Mouse (Mus musculus) megakaryocyte-erythroid progenitor cell, adult 5-6 weeks (primary cell): ENCODE measurements around the gene Igf2bp1. TPM values are rescaled to one million over a fixed set of nuclear protein-coding genes. Genes with fewer than 3 reads are reported as not detected.

ENCODE experiments used
- ATAC-seq: replicated peaks from 2 replicates; pipeline ENCODE4 v1.8.0; 2016; ENCODE audit warnings: mild to moderate bottlenecking, inconsistent platforms; ENCODE audit not compliant: severe bottlenecking, poor library complexity, low FRiP score, low TSS enrichment
- total RNA-seq, 2 experiments: library from RNA; stranded (forward) in 1 of 2; stranded (reverse) in 1 of 2; fragments of 200-1000, 215-1000 nt in 1 of 2; fragments of >200 nt in 1 of 2; fragmentation: Nextera tagmentation in 1 of 2; gene quantifications; 2 replicates each; pipeline ENCODE4 v1.2.3; 2014 to 2017

The Igf2bp1 gene
- total RNA-seq, 2 experiments from 2014 or later: 0.02 TPM; not detected in 1

GRCm38 (mm10) chr11:95913959-95914566 lies 91.7 kb downstream of the Igf2bp1 start:
- ATAC-seq: no peak

DNA sequence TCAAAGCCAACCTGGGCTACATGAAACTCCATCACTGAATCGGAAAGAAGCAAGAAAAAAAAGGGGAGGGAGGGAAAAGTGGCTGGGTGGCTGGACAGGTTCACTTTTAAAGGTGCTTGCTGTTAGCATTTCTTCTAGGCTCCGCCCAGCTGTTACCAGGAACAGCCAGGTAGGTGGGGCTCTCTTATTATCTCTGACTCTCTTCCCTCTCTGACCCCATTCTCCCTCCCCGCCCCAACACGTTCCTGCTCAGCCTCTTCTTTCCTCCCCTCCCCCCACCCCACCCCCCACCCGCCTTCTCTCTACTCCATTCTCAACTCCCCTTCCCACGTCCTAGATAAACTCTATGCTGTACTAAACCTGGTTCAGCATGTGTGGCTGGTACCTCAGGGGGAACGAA lies 94.2 kb downstream of the Igf2bp1 start:
- no peak for ATAC-seq

DNA sequence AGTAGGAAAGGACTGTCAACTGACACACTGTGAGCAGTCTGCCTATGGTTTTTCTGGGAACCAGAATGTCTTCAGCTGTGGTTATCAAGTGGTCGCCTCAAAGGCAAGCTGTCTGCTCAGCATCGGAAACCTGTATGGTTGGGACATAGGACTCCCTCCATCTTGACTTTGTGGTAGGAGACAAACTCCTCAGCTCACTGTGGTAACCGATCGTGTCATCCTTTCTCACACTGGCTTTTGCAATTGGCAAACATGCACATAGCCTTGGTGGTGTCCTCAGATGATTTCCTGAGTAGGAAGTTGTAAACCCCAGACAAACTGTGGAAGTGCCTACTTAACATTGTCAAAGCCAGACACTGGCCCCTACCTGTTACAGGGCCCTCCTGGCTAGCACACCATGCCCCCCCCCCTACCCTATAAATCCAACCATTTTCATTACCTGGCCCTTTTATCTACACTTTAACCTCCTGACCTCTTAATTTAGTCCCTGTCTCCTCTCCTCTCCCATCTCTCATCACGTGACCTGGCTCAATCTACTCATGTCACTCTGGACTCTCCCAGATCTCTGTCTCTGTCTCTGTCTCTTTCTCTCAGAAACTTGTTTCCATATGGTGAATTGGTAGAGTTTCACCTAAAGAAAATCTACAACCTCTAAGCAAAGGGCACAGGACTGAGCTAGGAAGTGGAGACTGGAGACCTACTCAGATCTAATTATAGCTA lies 97.8 kb downstream of the Igf2bp1 start:
- ATAC-seq: no peak

Other genes with a start within 250 kb of the Igf2bp1 start
- gene Phospho1, start 181.4 kb downstream of the Igf2bp1 start, total RNA-seq (2014; fragmentation: Nextera tagmentation): 5.6 and 7.5 TPM in 2 replicates
- gene Phospho1, start 181.4 kb downstream of the Igf2bp1 start, total RNA-seq (2017): 0.56 and 3.2 TPM in 2 replicates
- 4.4 and 5.0 TPM in 2 replicates for gene Gngt2, start 168.7 kb downstream of the Igf2bp1 start, total RNA-seq (2014; fragmentation: Nextera tagmentation)
- gene Gngt2, start 168.7 kb downstream of the Igf2bp1 start, total RNA-seq (2017): 4.0 and 4.6 TPM in 2 replicates
- gene Abi3, start 163.5 kb downstream of the Igf2bp1 start, total RNA-seq (2014; fragmentation: Nextera tagmentation): 5.9 and 8.9 TPM in 2 replicates
- 3.4 and 5.7 TPM in 2 replicates for gene Abi3, start 163.5 kb downstream of the Igf2bp1 start, total RNA-seq (2017)
- gene B4galnt2, start 91.0 kb downstream of the Igf2bp1 start, total RNA-seq (2014; fragmentation: Nextera tagmentation): not detected in 2 replicates
- gene B4galnt2, start 91.0 kb downstream of the Igf2bp1 start, total RNA-seq (2017): not detected in 2 replicates
- gene Gip, start 18.6 kb upstream of the Igf2bp1 start, total RNA-seq (2014; fragmentation: Nextera tagmentation): not detected in 2 replicates
- not detected in 2 replicates for gene Gip, start 18.6 kb upstream of the Igf2bp1 start, total RNA-seq (2017)
- 94.1 and 96.1 TPM in 2 replicates for gene Snf8, start 28.9 kb upstream of the Igf2bp1 start, total RNA-seq (2014; fragmentation: Nextera tagmentation)
- 37.3 and 54.3 TPM in 2 replicates for gene Snf8, start 28.9 kb upstream of the Igf2bp1 start, total RNA-seq (2017)
- 25.4 and 27.5 TPM in 2 replicates for gene Ube2z, start 59.4 kb upstream of the Igf2bp1 start, total RNA-seq (2014; fragmentation: Nextera tagmentation)
- gene Ube2z, start 59.4 kb upstream of the Igf2bp1 start, total RNA-seq (2017): 14.6 and 19.4 TPM in 2 replicates
- 878 and 1,130 TPM in 2 replicates for gene Atp5g1, start 69.7 kb upstream of the Igf2bp1 start, total RNA-seq (2014; fragmentation: Nextera tagmentation)
- gene Atp5g1, start 69.7 kb upstream of the Igf2bp1 start, total RNA-seq (2017): 87.7 and 137 TPM in 2 replicates
- gene Calcoco2, start 106.0 kb upstream of the Igf2bp1 start, total RNA-seq (2014; fragmentation: Nextera tagmentation): not detected in 2 replicates
- gene Calcoco2, start 106.0 kb upstream of the Igf2bp1 start, total RNA-seq (2017): not detected in 2 replicates
- gene Ttll6, start 127.8 kb upstream of the Igf2bp1 start, total RNA-seq (2014; fragmentation: Nextera tagmentation): not detected in 2 replicates
- gene Ttll6, start 127.8 kb upstream of the Igf2bp1 start, total RNA-seq (2017): not detected in 2 replicates
- gene Hoxb13, start 188.4 kb upstream of the Igf2bp1 start, total RNA-seq (2014; fragmentation: Nextera tagmentation): not detected in 2 replicates
- gene Hoxb13, start 188.4 kb upstream of the Igf2bp1 start, total RNA-seq (2017): not detected in 2 replicates